Mouse (Mus musculus): ENCODE measurements at regions not wholly inside any gene's neighbourhood (a gene's known extent, or its start where the extent isn't known, plus 50 kb on each side); places are given as distances from the start of the nearest gene placed in this dataset.

- Histone ChIP-seq H3K36me3 (ENCODE audit: control insufficient read depth, insufficient read depth, low read length) (no peaks in the 10 kb centered on the region), H3K4me1 (ENCODE audit: control insufficient read depth, insufficient read depth, low read length) (no peaks in the 10 kb centered on the region; the same call in 1 of the 2 replicates), H3K4me3 (no peak overlapping the region), H3K27ac (no peak overlapping the region), H3K9ac (ENCODE audit: low read depth, low read length) (no peak overlapping the region), H3K79me2 (replicated peaks; ENCODE audit: control insufficient read depth, insufficient read depth, low read length) (no peaks in the 10 kb centered on the region), H3K27me3 (ENCODE audit: control insufficient read depth, insufficient read depth, low read length) (no peaks in the 10 kb centered on the region)
- 20% methylated on average over 4 of the region's 4 CpGs for WGBS
- TF ChIP-seq CTCF (IDR thresholded peaks at IDR 0.05) = no peak
- no peak for TF ChIP-seq POLR2A (IDR thresholded peaks at IDR 0.05; ENCODE audit: insufficient read depth, low read depth, low read length)
- TF ChIP-seq EP300 (IDR thresholded peaks at IDR 0.05; ENCODE audit: insufficient read depth, low read depth, low read length) = no peak
- no peak for DNase-seq
- intact Hi-C loops (cut with DNase I) = no loop called here
Measured at GRCm38 (mm10) chr4:9047151-9047550, 808.3 kb upstream of the Car8 start.

GRCm38 (mm10) chr4:9046436-9046835 lies 807.6 kb upstream of the Car8 start:
- Histone ChIP-seq H3K27ac (no peak overlapping the region), H3K36me3 (ENCODE audit: control insufficient read depth, insufficient read depth, low read length) (no peaks in the 10 kb centered on the region), H3K9ac (ENCODE audit: low read depth, low read length) (no peak overlapping the region), H3K27me3 (ENCODE audit: control insufficient read depth, insufficient read depth, low read length) (no peaks in the 10 kb centered on the region), H3K79me2 (replicated peaks; ENCODE audit: control insufficient read depth, insufficient read depth, low read length) (no peaks in the 10 kb centered on the region), H3K4me1 (ENCODE audit: control insufficient read depth, insufficient read depth, low read length) (no peaks in the 10 kb centered on the region; the same call in 1 of the 2 replicates), H3K4me3 (no peak overlapping the region)
- TF ChIP-seq CTCF (IDR thresholded peaks at IDR 0.05) = no peak
- no peak for TF ChIP-seq EP300 (IDR thresholded peaks at IDR 0.05; ENCODE audit: insufficient read depth, low read depth, low read length)
- no peak for TF ChIP-seq POLR2A (IDR thresholded peaks at IDR 0.05; ENCODE audit: insufficient read depth, low read depth, low read length)
- no peak for DNase-seq
- intact Hi-C loops (cut with DNase I) = no loop called here
- 79% methylated on average over 14 of the region's 14 CpGs for WGBS

GRCm38 (mm10) chr4:9046030-9046429 lies 807.2 kb upstream of the Car8 start:
- Histone ChIP-seq H3K4me3 (no peak overlapping the region), H3K4me1 (ENCODE audit: control insufficient read depth, insufficient read depth, low read length) (no peaks in the 10 kb centered on the region; the same call in 1 of the 2 replicates), H3K9ac (ENCODE audit: low read depth, low read length) (no peak overlapping the region), H3K79me2 (replicated peaks; ENCODE audit: control insufficient read depth, insufficient read depth, low read length) (no peaks in the 10 kb centered on the region), H3K27ac (no peak overlapping the region), H3K36me3 (ENCODE audit: control insufficient read depth, insufficient read depth, low read length) (no peaks in the 10 kb centered on the region), H3K27me3 (ENCODE audit: control insufficient read depth, insufficient read depth, low read length) (no peaks in the 10 kb centered on the region)
- WGBS = 72% methylated on average over 4 of the region's 4 CpGs
- intact Hi-C loops (cut with DNase I) = no loop called here
- TF ChIP-seq CTCF (IDR thresholded peaks at IDR 0.05) = no peak
- no peak for TF ChIP-seq POLR2A (IDR thresholded peaks at IDR 0.05; ENCODE audit: insufficient read depth, low read depth, low read length)
- no peak for TF ChIP-seq EP300 (IDR thresholded peaks at IDR 0.05; ENCODE audit: insufficient read depth, low read depth, low read length)
- DNase-seq = no peak

GRCm38 (mm10) chr4:9036005-9036404 lies 797.2 kb upstream of the Car8 start:
- Histone ChIP-seq H3K9ac (ENCODE audit: low read depth, low read length) (no peak overlapping the region), H3K36me3 (ENCODE audit: control insufficient read depth, insufficient read depth, low read length) (no peaks in the 10 kb centered on the region), H3K27ac (no peak overlapping the region), H3K4me1 (ENCODE audit: control insufficient read depth, insufficient read depth, low read length) (no peaks in the 10 kb centered on the region; the same call in 1 of the 2 replicates), H3K4me3 (no peak overlapping the region), H3K27me3 (ENCODE audit: control insufficient read depth, insufficient read depth, low read length) (no peaks in the 10 kb centered on the region), H3K79me2 (replicated peaks; ENCODE audit: control insufficient read depth, insufficient read depth, low read length) (no peaks in the 10 kb centered on the region)
- no peak for TF ChIP-seq CTCF (IDR thresholded peaks at IDR 0.05)
- TF ChIP-seq EP300 (IDR thresholded peaks at IDR 0.05; ENCODE audit: insufficient read depth, low read depth, low read length) = no peak
- TF ChIP-seq POLR2A (IDR thresholded peaks at IDR 0.05; ENCODE audit: insufficient read depth, low read depth, low read length) = no peak
- intact Hi-C loops (cut with DNase I) = no loop called here
- DNase-seq = no peak
- 27% methylated on average over 4 of the region's 4 CpGs for WGBS

- H3K4me1 ChIP-seq (ENCODE audit: control insufficient read depth, insufficient read depth, low read length) = no peaks in the 10 kb centered on the region; the same call in 1 of the 2 replicates
- H3K4me3 ChIP-seq = no peak overlapping the region
- TF ChIP-seq POLR2A (IDR thresholded peaks at IDR 0.05; ENCODE audit: insufficient read depth, low read depth, low read length) (no peak), EP300 (IDR thresholded peaks at IDR 0.05; ENCODE audit: insufficient read depth, low read depth, low read length) (no peak), CTCF (IDR thresholded peaks at IDR 0.05) (no peak)
- no peak for DNase-seq
- WGBS = 76% methylated on average over 4 of the region's 4 CpGs
- H3K9ac ChIP-seq (ENCODE audit: low read depth, low read length) = no peak overlapping the region
- H3K79me2 ChIP-seq (replicated peaks; ENCODE audit: control insufficient read depth, insufficient read depth, low read length) = no peaks in the 10 kb centered on the region
- H3K27me3 ChIP-seq (ENCODE audit: control insufficient read depth, insufficient read depth, low read length) = no peaks in the 10 kb centered on the region
- no peak overlapping the region for H3K27ac ChIP-seq
- intact Hi-C loops (cut with DNase I) = no loop called here
- no peaks in the 10 kb centered on the region for H3K36me3 ChIP-seq (ENCODE audit: control insufficient read depth, insufficient read depth, low read length)
Measured at GRCm38 (mm10) chr4:9035350-9035749, 796.5 kb upstream of the Car8 start.

GRCm38 (mm10) chr4:9034280-9034679 lies 795.4 kb upstream of the Car8 start:
- Histone ChIP-seq H3K27me3 (ENCODE audit: control insufficient read depth, insufficient read depth, low read length) (no peaks in the 10 kb centered on the region), H3K79me2 (replicated peaks; ENCODE audit: control insufficient read depth, insufficient read depth, low read length) (no peaks in the 10 kb centered on the region), H3K4me3 (no peak overlapping the region), H3K27ac (no peak overlapping the region), H3K36me3 (ENCODE audit: control insufficient read depth, insufficient read depth, low read length) (no peaks in the 10 kb centered on the region), H3K4me1 (ENCODE audit: control insufficient read depth, insufficient read depth, low read length) (no peaks in the 10 kb centered on the region; the same call in 1 of the 2 replicates), H3K9ac (ENCODE audit: low read depth, low read length) (no peak overlapping the region)
- WGBS = 70% methylated on average over 4 of the region's 4 CpGs
- intact Hi-C loops (cut with DNase I) = no loop called here
- DNase-seq = no peak
- TF ChIP-seq CTCF (IDR thresholded peaks at IDR 0.05) = no peak
- TF ChIP-seq EP300 (IDR thresholded peaks at IDR 0.05; ENCODE audit: insufficient read depth, low read depth, low read length) = no peak
- no peak for TF ChIP-seq POLR2A (IDR thresholded peaks at IDR 0.05; ENCODE audit: insufficient read depth, low read depth, low read length)
